Mouse (Mus musculus) cerebellum, postnatal 25 days (tissue): Measurements from ENCODE around the gene Tbk1.

Source experiments
- DNase-seq, 2 experiments: peaks; one replicate each; pipeline ENCODE4 v3.0.0; 2021; ENCODE audit warnings: mixed read lengths in 2 of 2

Tbk1 gene

DNA sequence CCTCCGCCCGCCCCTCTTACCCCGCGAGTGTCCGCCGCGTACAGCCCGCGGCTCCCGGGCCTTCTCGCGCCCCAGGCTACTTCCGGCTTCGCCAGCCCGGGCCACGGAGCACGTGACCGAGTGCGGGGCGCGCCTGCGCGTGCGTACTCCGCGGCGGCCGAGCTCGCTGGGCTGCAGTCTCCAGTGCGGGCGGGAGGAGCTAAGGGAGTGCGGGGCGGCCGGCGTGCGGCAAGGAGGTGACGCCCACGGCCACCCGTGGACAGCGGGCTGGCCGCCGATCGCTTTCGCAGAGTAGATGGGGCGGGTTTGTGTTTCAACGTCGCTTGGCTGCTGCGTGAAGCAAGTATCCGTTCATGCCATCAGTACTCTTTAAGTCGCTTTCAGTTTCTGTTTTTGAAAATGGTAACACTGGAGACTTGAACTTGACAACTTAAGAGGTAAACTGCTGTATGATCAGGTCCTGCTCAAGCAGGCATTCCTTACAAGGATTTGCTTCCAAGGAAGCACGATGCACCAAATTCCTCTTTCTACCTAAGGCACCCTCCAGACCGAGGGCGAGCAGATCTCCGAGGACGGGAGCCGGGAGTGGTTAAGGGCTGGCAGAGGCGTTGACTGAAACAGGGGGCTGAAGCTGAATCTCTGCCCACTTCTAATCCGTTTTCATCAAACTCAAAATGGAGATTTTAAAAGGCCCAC is at the start of gene Tbk1:
TSS of gene Tbk1 (minus strand) at position 113 of the 696 bp plus-strand sequence.
- DNase-seq, result peak; percentile 95 to 97

DNA sequence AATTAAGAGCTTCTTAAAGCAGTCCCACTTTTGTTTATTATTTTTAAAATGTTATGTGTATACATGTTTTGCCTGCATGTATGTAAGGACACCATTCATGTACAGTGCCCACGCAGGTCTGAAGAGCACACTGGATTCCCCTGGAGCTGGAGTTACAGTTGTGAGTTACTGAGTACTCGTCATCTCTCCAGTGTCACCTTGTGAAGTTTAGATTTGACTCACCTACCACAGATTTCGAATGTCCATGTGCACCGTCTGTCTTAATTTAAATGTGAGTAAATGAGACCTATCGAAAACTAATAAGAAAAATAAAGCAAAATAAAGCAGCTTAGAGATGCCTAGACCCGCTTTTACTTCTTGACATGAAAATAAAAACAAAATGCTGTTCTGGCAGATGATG is 49.7 kb upstream of the Tbk1 start:
- DNase-seq, result no peak

DNA sequence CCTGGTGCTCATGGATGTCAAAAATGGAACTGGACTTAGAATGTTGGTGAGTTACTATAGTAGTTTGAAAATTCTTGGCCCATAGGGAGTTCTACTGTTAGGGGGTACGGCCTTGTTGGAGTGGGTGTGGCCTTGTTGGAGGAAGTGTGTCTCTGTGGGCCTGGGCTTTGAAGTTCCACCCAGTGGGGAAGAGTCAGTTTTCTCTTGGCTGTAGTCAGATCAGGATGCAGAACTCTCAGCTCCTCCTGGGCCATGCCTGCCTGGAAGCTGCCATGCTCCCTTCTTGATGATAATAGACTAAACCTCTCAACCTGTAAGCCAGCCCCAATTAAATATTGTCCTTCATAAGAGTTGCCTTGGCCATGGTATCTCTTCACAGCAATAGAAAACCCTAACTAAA is 47.6 kb upstream of the Tbk1 start:
- no peak for DNase-seq

DNA sequence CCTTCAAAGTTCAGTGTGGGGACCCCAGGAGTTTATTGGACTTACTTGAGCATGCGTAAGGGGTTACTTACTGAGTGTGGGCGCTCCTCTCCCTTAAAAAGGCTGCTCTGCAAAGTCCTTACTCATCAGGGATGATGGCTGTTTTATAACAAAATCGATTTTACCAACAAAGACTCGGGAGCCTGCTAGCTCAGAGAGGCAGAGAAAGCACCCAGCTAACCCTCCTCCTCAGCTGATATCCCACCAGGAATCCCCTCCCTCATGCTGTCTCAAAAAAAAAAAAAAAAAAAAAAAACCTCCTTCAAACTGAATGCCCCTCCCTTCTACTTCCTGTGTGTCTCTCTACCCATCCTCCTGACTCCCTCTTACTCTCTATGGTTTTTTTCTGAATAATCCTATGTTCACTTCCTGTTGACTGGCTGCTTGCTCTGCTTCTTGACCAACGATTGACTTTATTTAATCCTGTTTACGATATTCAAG is 42.0 kb upstream of the Tbk1 start:
- no peak for DNase-seq

DNA sequence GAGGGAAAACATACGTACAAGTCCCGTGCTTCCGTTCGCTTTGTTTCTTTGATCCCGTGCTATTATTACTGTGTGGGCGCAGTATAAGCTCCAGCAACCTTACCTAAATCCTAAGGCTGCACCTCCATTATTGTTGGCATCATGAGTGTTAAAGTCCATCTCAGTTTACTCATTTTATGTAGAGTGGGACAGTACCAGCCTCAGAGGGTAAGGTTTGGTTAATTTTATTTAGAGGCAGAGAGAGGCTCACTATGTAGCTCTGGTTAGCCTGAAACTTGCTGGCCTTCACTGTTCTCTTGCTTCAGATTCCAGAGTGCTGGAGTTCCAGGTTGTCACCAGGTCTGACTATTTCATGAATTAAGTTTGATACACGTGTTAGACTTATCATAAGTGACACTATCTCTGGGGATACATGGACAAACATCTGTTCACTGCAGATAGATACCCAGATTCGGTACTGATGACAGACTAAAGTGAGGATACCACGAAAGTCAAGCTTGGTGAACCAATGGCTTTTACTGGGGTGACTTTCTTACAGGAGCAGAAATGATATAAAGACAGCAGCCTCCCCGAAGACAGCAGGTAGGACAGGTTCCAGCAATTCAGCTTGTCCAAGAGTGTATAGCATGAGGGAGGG is 40.7 kb upstream of the Tbk1 start:
- DNase-seq, result no peak

DNA sequence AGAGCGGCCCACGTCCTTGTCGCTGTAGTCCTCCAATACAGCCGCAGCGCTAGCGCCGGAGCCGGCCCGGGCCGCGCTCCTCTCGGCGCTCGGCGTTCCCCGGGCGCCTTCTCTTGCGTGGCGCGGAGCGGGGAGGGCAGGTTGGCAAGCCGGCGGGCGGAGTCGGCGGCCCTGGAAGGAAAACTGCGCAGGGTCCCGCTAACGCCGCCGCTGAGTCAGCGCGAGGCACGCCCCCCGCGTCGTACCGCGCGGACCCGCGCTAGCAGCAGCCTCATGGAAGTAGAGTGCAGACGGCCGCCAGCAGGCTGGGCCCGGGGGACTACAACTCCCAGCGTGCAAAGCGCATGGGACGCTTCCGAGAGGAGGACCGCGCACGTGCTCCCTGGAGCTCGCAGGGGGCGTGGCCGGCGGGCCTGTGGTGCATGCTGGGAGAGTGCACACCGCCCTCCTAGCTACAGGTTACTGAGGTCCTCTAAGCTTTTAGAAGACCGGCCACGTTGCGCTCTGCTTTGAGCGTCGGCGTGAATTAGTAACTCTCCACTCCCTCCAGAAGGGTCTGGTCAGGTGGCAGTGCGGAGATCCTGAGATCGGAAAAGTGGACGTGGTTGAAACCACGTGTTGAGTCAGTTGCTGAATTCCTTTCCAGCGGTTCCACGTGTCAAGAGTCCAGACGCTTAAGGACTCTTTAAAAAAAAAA is 39.7 kb upstream of the Tbk1 start, which contains the start of gene Xpot:
TSS of gene Xpot (minus strand) at position 147 of the 697 bp plus-strand sequence.
- peak; percentile 99 for DNase-seq

DNA sequence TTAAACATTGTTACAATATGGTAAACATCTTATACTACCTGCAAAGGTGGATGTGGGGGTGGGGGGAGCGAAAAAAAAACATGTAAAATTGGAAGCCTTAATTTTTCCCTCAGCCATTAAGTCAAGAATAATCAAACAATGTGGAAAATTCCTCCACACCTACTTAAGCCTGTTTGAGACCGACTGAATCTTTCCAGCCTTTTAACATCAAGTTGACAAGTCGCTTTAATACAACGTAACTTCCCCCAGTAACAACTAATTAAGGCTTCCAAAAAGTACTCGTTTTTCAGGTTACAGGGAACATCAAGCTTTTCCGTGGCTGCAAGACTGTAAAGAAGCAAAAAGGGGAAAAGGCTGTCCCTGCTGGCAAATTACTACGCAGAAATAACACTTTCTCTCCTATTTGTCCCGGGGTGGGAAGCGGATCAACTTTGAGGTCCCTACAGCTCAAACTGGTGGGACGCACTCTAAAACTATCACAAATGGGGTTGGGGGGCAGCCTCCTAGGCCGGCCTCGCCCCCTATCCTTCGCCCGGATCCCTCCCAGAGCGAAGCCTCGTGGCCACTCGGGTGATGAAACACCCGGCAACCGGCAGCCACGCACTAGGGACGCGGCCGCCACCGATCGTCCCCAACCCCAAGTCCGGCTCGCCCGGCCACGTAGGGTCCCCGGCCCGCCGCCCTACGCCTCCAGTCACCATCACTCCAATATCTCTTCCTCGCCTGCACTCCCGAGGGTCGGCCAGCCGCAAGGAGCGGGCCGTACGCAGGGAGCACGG is 39.0 kb upstream of the Tbk1 start:
- DNase-seq, result no peak

DNA sequence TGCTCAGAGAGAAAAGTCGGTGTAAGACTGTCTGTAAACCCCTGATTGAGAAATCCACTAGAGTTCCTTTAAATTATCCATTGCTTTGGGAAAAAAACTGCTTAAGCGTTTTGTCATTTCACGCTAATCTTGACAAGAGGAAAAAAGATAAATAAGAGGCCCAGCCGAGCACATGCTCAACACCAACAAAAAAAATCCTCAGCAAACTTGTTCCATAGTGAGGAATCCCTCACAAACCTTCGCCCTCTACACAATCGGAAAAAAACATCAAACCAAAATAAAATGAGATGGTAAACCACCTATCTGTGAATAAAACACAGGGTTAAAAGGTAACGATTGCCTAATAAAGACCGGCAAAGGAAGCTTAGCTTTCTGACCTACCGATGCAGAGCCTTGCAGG is 38.4 kb upstream of the Tbk1 start:
- no peak for DNase-seq

DNA sequence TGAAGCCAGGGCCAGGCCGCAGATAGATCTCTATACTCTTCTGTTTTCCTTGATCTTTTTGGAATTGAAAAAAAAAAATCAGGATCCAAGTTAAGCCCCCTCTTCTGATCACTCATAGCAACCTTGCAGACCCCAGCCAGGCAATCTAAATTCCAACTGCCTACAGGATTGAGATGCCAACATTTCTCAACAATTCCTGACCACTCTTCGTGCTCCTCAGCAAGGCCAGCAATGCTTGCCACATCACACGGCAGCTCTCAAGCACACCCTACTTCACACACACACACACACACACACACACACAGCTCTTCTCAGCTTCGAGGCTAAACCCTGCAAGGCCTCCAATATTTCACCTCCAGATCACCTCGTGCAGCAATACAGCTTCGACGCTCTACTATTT is 37.1 kb upstream of the Tbk1 start:
- no peak for DNase-seq

DNA sequence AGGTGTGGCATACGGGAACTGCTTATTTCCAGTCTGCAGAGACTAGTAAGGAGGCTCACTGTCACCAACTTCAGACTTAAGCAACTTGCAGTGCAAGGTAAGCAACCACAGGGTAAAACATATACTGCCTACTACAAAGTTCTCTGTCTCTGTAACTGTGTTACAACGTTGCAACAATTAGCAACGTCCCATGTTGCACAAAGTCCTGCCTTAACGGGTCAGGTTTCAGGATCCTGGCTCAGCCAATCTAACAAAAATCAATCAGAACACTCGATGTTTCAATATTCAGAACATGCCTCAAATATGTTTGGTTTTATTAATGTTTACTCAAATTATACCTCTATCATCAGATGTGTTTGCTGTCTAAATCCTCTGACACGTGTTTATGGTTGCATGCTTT is 35.8 kb upstream of the Tbk1 start:
- DNase-seq, result no peak

DNA sequence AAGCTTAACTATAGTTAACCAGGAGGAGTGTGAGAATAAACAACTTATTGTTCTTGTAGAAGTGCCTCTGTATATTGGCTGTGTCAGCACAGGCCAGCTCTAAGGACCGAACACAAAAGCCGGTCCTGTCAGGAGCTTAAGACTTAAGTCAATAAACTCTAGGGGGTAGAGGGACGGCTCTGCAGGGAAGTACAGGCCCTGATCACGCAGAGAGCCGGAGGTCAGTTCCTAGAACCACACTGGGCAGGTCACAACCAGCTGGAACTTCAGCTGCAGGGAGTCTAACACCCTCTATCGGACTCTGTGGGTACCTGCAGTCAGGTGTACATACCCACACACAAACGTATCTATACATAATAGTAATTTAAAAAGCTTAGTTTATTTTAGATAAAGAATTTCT is 29.3 kb upstream of the Tbk1 start:
- no peak for DNase-seq

DNA sequence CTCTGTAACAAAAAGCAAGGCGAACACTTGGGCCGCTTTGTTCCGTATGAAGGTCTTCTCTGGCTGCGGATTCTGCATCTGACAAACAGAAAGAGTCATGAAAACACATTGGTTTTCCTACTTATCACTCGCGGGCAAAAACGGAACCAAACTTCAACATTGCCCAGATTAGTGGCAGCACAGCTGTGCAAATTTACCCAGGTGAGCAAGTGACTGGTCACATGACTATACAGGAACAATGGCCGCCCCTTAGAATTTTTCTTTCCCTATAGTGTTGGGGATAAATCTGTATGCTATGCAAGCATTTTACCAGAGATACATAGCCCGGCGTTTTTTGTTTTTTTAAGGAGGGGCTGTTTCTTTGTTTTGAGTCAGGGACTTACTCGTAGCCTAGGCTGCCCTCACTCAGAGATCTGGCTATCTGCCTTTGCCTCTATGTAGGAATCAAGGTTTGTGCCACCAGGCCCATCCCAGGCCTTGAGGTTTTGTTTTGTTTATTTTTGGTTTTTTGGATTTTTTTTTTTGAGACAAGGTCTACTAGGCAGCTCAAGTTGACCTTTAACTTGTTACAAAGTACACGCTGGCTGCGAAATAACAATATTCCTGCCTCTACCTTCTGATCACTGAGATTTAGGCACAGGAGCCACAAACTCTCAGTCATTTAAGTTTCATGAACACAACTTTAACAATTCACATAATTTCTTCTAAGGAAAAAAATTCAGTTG is 28.7 kb upstream of the Tbk1 start:
- DNase-seq, result no peak

DNA sequence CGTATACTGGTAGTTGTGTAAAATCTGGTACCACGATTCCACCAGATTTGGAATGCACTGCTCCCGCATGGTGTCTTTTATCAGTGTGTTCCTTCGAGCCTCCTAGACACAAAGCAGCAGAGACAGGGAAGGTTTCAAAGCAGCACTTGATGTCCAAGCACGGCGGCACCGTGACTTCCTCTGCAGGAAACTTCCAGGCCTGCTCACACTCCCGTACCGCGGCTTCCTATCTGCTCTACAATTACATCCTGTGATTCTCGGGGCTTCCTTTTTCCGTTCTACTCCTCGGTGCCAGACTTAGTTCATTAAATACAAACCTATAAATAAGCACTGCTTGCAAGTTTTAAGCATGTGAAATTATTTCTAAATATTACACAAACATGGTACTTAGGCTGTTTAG is 27.0 kb upstream of the Tbk1 start:
- DNase-seq, result no peak

DNA sequence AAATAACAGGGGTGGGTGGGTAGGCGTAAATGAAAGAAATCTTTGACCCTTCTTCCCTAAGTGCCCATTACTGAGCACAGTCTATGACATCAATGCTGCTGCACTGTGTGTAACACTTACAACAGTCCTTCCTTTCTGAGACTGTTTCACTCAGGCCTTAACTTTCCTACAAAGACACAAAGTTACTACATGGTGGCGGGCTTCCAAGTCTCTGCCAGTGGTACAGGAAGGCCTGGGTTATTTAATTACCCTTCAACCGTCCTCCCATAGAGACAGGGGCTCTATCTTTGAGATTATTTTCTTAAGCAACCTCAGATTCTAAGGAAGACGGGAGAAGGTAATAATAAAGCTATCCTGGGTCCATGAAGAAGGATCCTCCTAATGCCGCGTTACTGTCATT is 25.9 kb upstream of the Tbk1 start:
- DNase-seq, result no peak

DNA sequence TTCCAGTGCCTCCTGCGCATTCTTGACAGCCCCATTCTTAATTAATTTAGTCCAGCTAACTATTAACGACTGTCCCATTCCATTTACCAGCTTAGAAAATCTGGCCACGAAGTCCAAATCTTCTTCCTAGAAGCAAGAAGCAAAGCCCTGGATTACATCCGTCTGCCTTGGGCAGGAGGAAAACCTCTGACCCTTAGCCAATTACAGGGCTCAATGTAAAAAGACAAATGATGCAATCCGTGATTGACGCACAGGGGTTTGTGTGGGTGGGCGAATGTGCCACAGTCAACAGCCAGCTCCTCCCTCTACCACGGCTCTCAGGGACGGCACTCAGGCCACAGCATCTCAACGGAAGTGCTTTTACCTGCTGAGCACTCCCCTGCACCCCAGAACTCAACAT is 25.0 kb upstream of the Tbk1 start:
- no peak for DNase-seq

DNA sequence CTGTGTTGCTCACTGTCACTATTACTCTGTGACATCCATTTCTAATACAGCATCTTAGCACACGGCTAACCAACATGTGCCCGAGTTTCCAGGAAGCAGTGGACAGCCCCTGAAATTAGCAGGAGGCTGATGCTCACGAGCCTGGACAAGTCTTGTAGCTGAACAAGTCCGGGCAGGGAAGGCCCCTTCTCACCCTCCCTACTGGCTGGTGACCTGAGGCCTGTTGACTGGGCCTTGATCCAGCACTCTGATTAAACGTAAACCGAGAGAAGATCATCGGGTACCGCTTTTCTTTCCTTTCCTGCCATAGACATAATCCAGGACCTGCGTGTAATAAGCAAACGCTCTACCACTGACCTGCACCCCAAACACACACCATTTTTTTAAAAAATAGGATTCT is 21.6 kb upstream of the Tbk1 start:
- no peak for DNase-seq

DNA sequence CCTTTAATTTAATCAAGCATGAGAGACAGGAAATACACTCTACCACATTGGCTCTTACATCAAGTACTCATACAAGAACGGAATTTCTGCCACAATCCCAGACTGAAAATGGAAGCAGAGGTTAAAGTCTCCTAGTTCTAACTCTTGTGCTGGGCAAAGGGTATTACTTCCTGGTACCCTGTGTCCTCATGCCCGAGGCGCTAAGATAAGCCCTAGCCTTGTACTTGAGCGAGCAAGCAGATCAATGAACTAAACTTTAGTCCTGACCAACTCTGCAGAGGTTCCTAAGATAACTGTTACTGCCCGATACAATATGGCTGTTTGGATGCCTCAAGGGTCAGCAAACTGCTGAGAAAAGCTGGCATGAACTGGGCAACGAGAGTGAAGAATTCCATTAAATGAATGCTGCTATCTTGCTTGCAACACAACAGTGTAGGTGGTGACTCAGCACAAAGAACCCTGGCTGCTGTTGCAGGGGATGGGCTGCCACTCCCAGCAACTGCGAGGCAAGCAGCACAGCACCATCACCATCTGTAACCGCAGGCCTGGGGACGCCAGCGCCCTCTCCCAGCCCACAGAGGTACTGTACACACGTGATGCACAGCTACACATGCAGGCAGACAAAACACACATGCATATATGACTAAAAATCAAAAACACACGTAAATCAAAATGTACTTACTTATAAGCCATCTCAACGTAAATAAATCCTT is 18.2 kb upstream of the Tbk1 start:
- no peak for DNase-seq

DNA sequence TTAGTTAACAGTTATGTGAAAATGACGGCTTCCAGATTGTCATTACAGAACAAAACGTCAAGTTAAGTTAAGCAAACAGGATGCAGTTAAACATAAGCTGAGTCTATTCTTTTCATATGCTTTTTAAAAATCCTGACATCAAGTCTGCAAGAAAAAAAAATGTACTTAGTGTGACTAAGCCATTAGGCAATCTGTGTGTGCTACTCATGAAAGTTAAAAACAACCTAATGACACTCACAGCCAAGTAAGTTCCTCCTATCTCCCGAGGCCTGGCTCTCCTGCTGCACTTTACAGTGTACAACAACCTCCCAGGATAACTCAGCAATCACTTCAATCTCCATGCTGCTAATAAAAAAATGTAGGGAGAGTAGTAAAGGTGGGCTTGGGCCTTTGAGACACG is 17.0 kb upstream of the Tbk1 start:
- no peak for DNase-seq

DNA sequence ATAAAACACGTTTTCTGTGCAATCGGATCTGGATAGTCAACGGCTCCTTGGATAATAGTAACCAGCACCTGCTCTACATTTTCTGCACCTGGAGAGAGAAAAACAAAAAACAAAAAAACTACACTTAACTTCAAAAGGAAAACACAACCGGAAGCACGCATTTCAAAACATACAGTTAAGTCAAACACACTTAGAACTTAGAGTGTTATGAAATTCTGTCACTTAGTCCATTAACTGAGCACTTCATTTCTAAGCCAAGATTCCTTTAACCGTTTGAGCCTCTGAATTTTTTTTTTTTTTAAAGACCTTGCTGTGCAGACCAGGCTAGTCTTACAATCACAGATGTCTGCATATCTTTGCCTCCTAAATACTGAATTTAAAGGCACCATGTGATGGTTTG is 14.7 kb upstream of the Tbk1 start:
- no peak for DNase-seq

DNA sequence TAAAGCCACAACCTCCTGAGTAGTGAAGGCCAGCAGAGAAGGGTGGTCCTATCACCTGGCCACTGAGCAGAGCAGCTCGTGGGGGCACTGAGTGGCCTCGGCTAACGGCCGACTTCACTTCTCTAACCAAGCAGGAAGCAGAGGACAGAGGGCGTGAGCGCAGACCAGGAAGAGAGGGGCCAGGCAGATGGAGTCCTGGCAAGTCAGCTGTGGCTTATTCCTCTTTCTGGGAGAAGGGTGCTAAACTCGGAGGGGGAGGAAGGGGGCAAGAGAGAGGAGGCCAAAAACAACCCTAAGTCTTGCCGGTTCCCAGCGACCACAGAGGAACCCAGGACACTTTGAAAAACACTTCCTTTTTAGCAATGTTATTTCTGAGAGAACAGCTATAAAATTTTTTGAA is 10.0 kb upstream of the Tbk1 start:
- no peak for DNase-seq

DNA sequence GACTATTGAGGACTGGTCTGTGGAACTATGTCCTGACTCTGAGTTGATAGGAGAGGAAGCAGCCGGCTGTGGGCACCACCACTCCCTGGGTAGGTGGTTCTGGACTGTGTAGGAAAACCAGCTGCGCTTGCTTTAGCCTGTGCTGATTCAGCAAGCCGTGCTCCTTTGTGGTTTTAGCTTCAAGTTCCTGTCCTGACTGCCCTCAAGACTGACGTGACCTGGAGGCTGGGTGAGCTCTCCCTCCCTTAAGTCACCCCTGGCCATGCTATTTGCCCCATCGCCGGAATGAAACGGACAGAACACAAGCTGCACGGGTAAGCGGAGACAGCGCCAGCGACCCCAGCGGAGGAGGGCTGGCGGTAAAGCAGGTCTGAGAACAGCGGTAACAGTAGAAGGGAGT is 4.5 kb upstream of the Tbk1 start:
- DNase-seq, result no peak

DNA sequence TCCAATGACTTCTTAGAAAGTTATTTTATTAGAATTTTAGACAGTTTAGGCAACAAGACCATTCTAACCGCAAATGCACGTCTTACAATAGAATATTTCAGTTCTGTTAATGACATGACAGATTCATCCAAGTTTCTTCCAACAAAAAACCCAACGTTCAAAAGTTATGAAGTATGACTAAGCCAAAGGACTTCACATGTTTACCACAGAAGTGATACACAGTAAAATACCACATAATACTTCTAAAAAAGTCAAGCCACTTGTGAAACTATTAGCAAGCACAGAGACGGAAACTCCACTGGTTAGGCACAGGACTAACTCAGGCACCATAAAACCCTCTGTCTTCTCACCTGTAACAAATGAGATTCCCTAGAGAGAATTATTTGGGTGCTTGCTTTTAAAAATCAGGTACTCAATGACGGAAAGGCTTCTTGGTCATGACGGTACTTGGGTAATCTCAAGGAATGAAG is 819 bp upstream of the Tbk1 start:
- DNase-seq, result no peak
